Mouse (Mus musculus): ENCODE results near the gene F3. TPM values are rescaled to one million over a fixed set of nuclear protein-coding genes. Genes with fewer than 3 reads are reported as not detected.

The F3 gene
- total RNA-seq, 1 experiment = 57.8 TPM

DNA sequence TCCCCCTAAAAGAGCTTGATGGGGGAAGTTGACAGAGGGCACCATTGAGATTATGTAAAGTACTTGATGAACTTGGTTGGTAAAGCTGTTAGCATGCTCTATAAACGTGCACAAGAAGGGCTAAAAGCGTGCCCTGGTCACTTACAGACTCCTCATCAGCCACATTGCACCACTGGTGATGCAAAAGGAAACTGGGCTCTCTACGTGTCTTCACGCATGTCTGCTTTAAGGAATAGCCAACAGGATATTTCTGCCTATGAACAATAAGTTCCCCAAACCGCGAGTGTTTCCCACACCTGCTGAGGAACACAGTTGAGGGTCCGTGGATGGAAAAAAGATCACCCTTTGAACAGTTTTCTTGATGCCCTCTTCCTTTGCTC is 1.7 kb upstream of the F3 start:
- in situ Hi-C loops (cut with MboI; ENCODE audit: low sequenced_read_pairs in 2 of 2, unreplicated experiment in 2 of 2) = loop anchor here in 1 of 2 experiments (10.0 kb wide), 1 partner anchor 167 kb away; no protein-coding TSS in a partner anchor
- no peak overlapping the region for H3K27ac ChIP-seq (ENCODE audit: insufficient read depth, low read depth, low read length, poor library complexity, severe bottlenecking)
- no peak overlapping the region for H3K9ac ChIP-seq (ENCODE audit: insufficient read depth, low read depth, low read length, poor library complexity, severe bottlenecking)
- no peak for DNase-seq (ENCODE audit: low read depth, low spot score)
- no peaks in the 10 kb centered on the region for H3K36me3 ChIP-seq (ENCODE audit: control insufficient read depth, insufficient read depth, low read length, poor library complexity, severe bottlenecking)
- TF ChIP-seq MAFK (IDR thresholded peaks at IDR 0.05; ENCODE audit: insufficient read depth, low read depth, low read length) = no peak
- TF ChIP-seq ZC3H11A (IDR thresholded peaks at IDR 0.05; ENCODE audit: borderline replicate concordance, low read depth, low read length) = no peak
- TF ChIP-seq CHD2 (IDR thresholded peaks at IDR 0.05; ENCODE audit: low read depth, low read length) = no peak
- TF ChIP-seq ZNF384 (IDR thresholded peaks at IDR 0.05; ENCODE audit: low read depth, low read length) = no peak
- no peak for TF ChIP-seq HCFC1 (IDR thresholded peaks at IDR 0.05; ENCODE audit: borderline replicate concordance, insufficient read depth, low read length)
- H3K4me1 ChIP-seq (ENCODE audit: control insufficient read depth in 2 of 2, insufficient read depth in 2 of 2, low read length in 2 of 2, poor library complexity in 1 of 2) = peaks cover 0 to 7% of the 10 kb centered on the region in 2 experiments; a peak in 1 of 4 replicates
- no peaks in the 10 kb centered on the region for H3K9me3 ChIP-seq (ENCODE audit: control insufficient read depth, insufficient read depth, low read depth, low read length)
- H3K4me3 ChIP-seq (ENCODE audit: insufficient read depth in 1 of 2, low read depth in 1 of 2, low read length in 2 of 2, poor library complexity in 1 of 2, severe bottlenecking in 1 of 2) = no peak overlapping the region

DNA sequence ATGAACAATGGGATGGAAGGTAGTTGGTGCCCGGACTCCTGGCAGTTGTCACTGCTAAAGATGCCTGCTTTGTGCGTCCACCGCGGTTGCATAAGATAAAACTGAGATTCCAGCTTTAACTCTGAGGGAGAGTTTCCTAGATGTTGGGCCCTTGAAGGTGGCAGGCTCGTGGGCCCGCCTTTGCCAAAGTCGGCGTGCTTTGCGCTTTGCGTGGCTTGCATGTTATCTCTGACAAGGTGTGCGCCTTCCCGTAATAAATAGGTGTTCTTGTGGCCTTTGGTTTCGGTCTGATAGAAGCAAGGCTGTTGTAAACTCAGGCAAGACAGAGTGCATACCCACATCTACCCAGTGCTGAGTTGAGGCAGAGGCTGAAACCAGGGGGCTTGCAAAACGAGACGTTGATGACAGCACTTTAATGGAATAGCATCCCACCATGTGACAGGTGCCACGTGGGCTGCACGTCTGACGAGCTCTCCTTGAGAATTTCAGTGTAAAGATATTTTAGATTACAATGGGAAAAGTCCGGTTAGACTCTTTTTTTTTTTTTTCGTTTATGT is 709 bp downstream of the F3 start:
- no peaks in the 10 kb centered on the region for H3K9me3 ChIP-seq (ENCODE audit: control insufficient read depth, insufficient read depth, low read depth, low read length)
- H3K36me3 ChIP-seq (ENCODE audit: control insufficient read depth, insufficient read depth, low read length, poor library complexity, severe bottlenecking) = no peaks in the 10 kb centered on the region; the same call in 1 of the 2 replicates
- DNase-seq (ENCODE audit: low read depth, low spot score) = no peak
- H3K4me1 ChIP-seq (ENCODE audit: control insufficient read depth in 2 of 2, insufficient read depth in 2 of 2, low read length in 2 of 2, poor library complexity in 1 of 2) = peaks cover 0 to 7% of the 10 kb centered on the region in 2 experiments; a peak in 1 of 4 replicates
- in situ Hi-C loops (cut with MboI; ENCODE audit: low sequenced_read_pairs in 2 of 2, unreplicated experiment in 2 of 2) = loop anchor here in 1 of 2 experiments (10.0 kb wide), 1 partner anchor 169 kb away; no protein-coding TSS in a partner anchor
- H3K9ac ChIP-seq (ENCODE audit: insufficient read depth, low read depth, low read length, poor library complexity, severe bottlenecking) = peak overlapping the region; percentile 74
- H3K4me3 ChIP-seq (ENCODE audit: insufficient read depth in 1 of 2, low read depth in 1 of 2, low read length in 2 of 2, poor library complexity in 1 of 2, severe bottlenecking in 1 of 2) = peak overlapping the region; percentile 63 to 85
- H3K27ac ChIP-seq (ENCODE audit: insufficient read depth, low read depth, low read length, poor library complexity, severe bottlenecking) = no peak overlapping the region
- TF ChIP-seq ZNF384 (IDR thresholded peaks at IDR 0.05; ENCODE audit: low read depth, low read length) (peak; percentile 72; the same call in 1 of the 2 replicates), ZC3H11A (IDR thresholded peaks at IDR 0.05; ENCODE audit: borderline replicate concordance, low read depth, low read length) (no peak)

DNA sequence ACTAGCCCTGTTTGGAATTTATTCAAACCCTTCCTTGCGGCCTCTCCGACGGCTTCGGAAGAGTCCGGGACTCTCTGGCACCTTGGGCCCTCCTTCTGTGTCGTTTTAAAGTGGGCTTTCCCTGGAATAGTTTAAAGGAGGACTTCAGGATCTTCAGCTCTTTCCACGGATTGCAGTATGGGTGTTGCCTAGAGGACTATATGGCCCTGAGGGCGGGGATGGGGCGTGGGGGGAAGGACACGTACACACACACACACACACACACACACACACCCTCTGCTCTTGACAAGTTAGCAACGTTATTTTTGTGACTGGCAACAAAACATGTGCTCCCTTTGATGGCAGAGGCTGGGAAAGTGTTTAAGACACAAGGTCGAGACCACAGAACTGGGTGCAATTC is 1.2 kb downstream of the F3 start:
- in situ Hi-C loops (cut with MboI; ENCODE audit: low sequenced_read_pairs in 2 of 2, unreplicated experiment in 2 of 2) = loop anchor here in 1 of 2 experiments (10.0 kb wide), 1 partner anchor 170 kb away; no protein-coding TSS in a partner anchor
- Histone ChIP-seq H3K9me3 (ENCODE audit: control insufficient read depth, insufficient read depth, low read depth, low read length) (no peaks in the 10 kb centered on the region), H3K4me3 (ENCODE audit: insufficient read depth in 1 of 2, low read depth in 1 of 2, low read length in 2 of 2, poor library complexity in 1 of 2, severe bottlenecking in 1 of 2) (peak overlapping the region; percentile 63 to 85; a peak in 3 of 4 replicates), H3K9ac (ENCODE audit: insufficient read depth, low read depth, low read length, poor library complexity, severe bottlenecking) (no peak overlapping the region), H3K4me1 (ENCODE audit: control insufficient read depth in 2 of 2, insufficient read depth in 2 of 2, low read length in 2 of 2, poor library complexity in 1 of 2) (peaks cover 0 to 7% of the 10 kb centered on the region in 2 experiments; a peak in 1 of 4 replicates), H3K27ac (ENCODE audit: insufficient read depth, low read depth, low read length, poor library complexity, severe bottlenecking) (no peak overlapping the region), H3K36me3 (ENCODE audit: control insufficient read depth, insufficient read depth, low read length, poor library complexity, severe bottlenecking) (peaks cover 1% of the 10 kb centered on the region; the same call in 1 of the 2 replicates)
- DNase-seq (ENCODE audit: low read depth, low spot score) = no peak
- no peak for TF ChIP-seq CHD2 (IDR thresholded peaks at IDR 0.05; ENCODE audit: low read depth, low read length)
- no peak for TF ChIP-seq ZC3H11A (IDR thresholded peaks at IDR 0.05; ENCODE audit: borderline replicate concordance, low read depth, low read length)
- no peak for TF ChIP-seq ZNF384 (IDR thresholded peaks at IDR 0.05; ENCODE audit: low read depth, low read length)
- no peak for TF ChIP-seq HCFC1 (IDR thresholded peaks at IDR 0.05; ENCODE audit: borderline replicate concordance, insufficient read depth, low read length)
- TF ChIP-seq MAFK (IDR thresholded peaks at IDR 0.05; ENCODE audit: insufficient read depth, low read depth, low read length) = no peak

DNA sequence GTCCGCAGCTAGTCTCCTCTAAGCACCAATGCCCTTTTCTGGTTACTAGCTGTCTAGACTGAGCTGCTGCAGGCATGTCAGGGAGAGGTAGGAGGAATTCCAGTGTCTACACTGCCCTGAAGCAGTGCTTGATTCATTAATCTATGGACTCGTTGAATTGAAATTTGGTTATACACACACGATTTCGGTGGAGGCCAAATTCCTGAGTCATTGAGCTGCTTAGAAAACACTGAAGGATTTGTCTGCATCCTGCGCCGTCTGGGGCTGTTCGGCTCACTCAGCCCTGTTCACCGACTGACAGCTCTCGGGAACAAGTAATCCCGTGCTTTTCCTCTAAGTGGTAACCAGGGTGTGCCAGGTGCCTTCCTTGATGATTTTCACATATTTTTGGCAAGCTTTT is 2.3 kb downstream of the F3 start:
- Histone ChIP-seq H3K4me1 (ENCODE audit: control insufficient read depth in 2 of 2, insufficient read depth in 2 of 2, low read length in 2 of 2, poor library complexity in 1 of 2) (peaks cover 0 to 7% of the 10 kb centered on the region in 2 experiments; a peak in 1 of 4 replicates), H3K27ac (ENCODE audit: insufficient read depth, low read depth, low read length, poor library complexity, severe bottlenecking) (no peak overlapping the region), H3K9ac (ENCODE audit: insufficient read depth, low read depth, low read length, poor library complexity, severe bottlenecking) (no peak overlapping the region), H3K9me3 (ENCODE audit: control insufficient read depth, insufficient read depth, low read depth, low read length) (no peaks in the 10 kb centered on the region), H3K36me3 (ENCODE audit: control insufficient read depth, insufficient read depth, low read length, poor library complexity, severe bottlenecking) (peaks cover 9% of the 10 kb centered on the region), H3K4me3 (ENCODE audit: insufficient read depth in 1 of 2, low read depth in 1 of 2, low read length in 2 of 2, poor library complexity in 1 of 2, severe bottlenecking in 1 of 2) (no peak overlapping the region)
- in situ Hi-C loops (cut with MboI; ENCODE audit: low sequenced_read_pairs in 2 of 2, unreplicated experiment in 2 of 2) = loop anchor here (10.0 to 25.0 kb wide), 2 partner anchors 171 to 413 kb away; no protein-coding TSS in a partner anchor
- no peak for DNase-seq (ENCODE audit: low read depth, low spot score)
- TF ChIP-seq ZC3H11A (IDR thresholded peaks at IDR 0.05; ENCODE audit: borderline replicate concordance, low read depth, low read length) = no peak
- no peak for TF ChIP-seq ZNF384 (IDR thresholded peaks at IDR 0.05; ENCODE audit: low read depth, low read length)
- TF ChIP-seq MAFK (IDR thresholded peaks at IDR 0.05; ENCODE audit: insufficient read depth, low read depth, low read length) = no peak
- no peak for TF ChIP-seq CHD2 (IDR thresholded peaks at IDR 0.05; ENCODE audit: low read depth, low read length)
- TF ChIP-seq HCFC1 (IDR thresholded peaks at IDR 0.05; ENCODE audit: borderline replicate concordance, insufficient read depth, low read length) = no peak
